Mouse (Mus musculus) thymus, adult 2 months (tissue): ENCODE measurements around the gene Gas7.

Experiments
- CTCF ChIP-seq: fragments of 200-500 bp; IDR thresholded peaks from 2 replicates; pipeline ENCODE4 v1.5.1; 2012; ENCODE audit warnings: mild to moderate bottlenecking, control low read depth, low read length, moderate library complexity, borderline replicate concordance; ENCODE audit not compliant: control insufficient read depth, poor library complexity, insufficient read depth; ENCODE audit errors: extremely low read depth
- POLR2A ChIP-seq: fragments of 200-500 bp; IDR thresholded peaks from 2 replicates; pipeline ENCODE4 v1.6.1; 2012; ENCODE audit warnings: mild to moderate bottlenecking, low read length, control low read depth, moderate library complexity; ENCODE audit not compliant: control insufficient read depth, poor library complexity, insufficient read depth; ENCODE audit errors: extremely low read depth

- TF ChIP-seq POLR2A (no peak), CTCF (no peak)
Observed at GRCm38 (mm10) chr11:67585629-67586028, 130.4 kb downstream of the Gas7 start.
